Comparison of ENCODE assay signal across 8 mouse cellular contexts in genomic region chr3:79813814-79814490, GRCm38 (mm10). TPM values are rescaled to one million over a fixed set of nuclear protein-coding genes. Genes with fewer than 3 reads are reported as not detected.
DNase-seq lines count a peak whose midpoint lies in the region; ATAC-seq and TF ChIP-seq lines count a peak whose summit lies in the region.

No protein-coding gene starts in this region.

- H3K4me3 ChIP-seq in embryonic facial prominence, embryonic 10.5 days = no peak overlapping the region
- H3K4me3 ChIP-seq in heart, embryonic 10.5 days = no peak overlapping the region
- no peak overlapping the region for H3K4me3 ChIP-seq in kidney, postnatal 0 days (replicated peaks; ENCODE audit: low read depth, low read length)
- H3K4me3 ChIP-seq in liver, embryonic 11.5 days (ENCODE audit: low read depth, low read length) = no peak overlapping the region
- no peak overlapping the region for H3K4me3 ChIP-seq in neural tube, embryonic 12.5 days

- H3K9me3 ChIP-seq in embryonic facial prominence, embryonic 10.5 days = no peaks in the 10 kb centered on the region
- H3K9me3 ChIP-seq in heart, embryonic 10.5 days = no peaks in the 10 kb centered on the region
- H3K9me3 ChIP-seq in kidney, postnatal 0 days (replicated peaks; ENCODE audit: low read length) = no peaks in the 10 kb centered on the region
- H3K9me3 ChIP-seq in liver, embryonic 11.5 days (ENCODE audit: control insufficient read depth, low read length) = no peaks in the 10 kb centered on the region
- H3K9me3 ChIP-seq in neural tube, embryonic 12.5 days = no peaks in the 10 kb centered on the region

- WGBS in embryonic facial prominence, embryonic 10.5 days = 34% methylated on average over 19 of the region's 19 CpGs
- WGBS in heart, embryonic 10.5 days = 30% methylated on average over 19 of the region's 19 CpGs
- 33% methylated on average over 19 of the region's 19 CpGs for WGBS in kidney, postnatal 0 days
- WGBS in liver, embryonic 11.5 days = 33% methylated on average over 19 of the region's 19 CpGs
- WGBS in neural tube, embryonic 12.5 days = 32% methylated on average over 19 of the region's 19 CpGs

- peak; percentile 26; the same call in 1 of the 2 replicates for ATAC-seq in kidney, postnatal 0 days (replicated peaks; ENCODE audit: low FRiP score, low read depth)
- peak; percentile 70 for ATAC-seq in liver, embryonic 11.5 days (replicated peaks; ENCODE audit: low FRiP score)
- ATAC-seq in neural tube, embryonic 12.5 days (ENCODE audit: low FRiP score, low read depth) = peak; percentile 59

- no peaks in the 10 kb centered on the region for H3K27me3 ChIP-seq in embryonic facial prominence, embryonic 10.5 days (replicated peaks; ENCODE audit: low read depth, poor library complexity, severe bottlenecking)
- H3K27me3 ChIP-seq in heart, embryonic 10.5 days (ENCODE audit: insufficient read depth, poor library complexity, severe bottlenecking) = no peaks in the 10 kb centered on the region
- H3K27me3 ChIP-seq in kidney, postnatal 0 days (ENCODE audit: insufficient read depth, low read length) = no peaks in the 10 kb centered on the region
- H3K27me3 ChIP-seq in liver, embryonic 11.5 days (replicated peaks; ENCODE audit: control insufficient read depth, insufficient read depth, low read length) = no peaks in the 10 kb centered on the region
- H3K27me3 ChIP-seq in neural tube, embryonic 12.5 days (replicated peaks) = no peaks in the 10 kb centered on the region

- DNase-seq in A20 (ENCODE audit: low read depth, low spot score) = peak; percentile 71
- DNase-seq in adrenal gland, postnatal 14 days = peak; percentile 79
- DNase-seq in embryonic facial prominence, embryonic 10.5 days (ENCODE audit: low spot score) = peak; percentile 77
- DNase-seq in heart, embryonic 10.5 days (ENCODE audit: low spot score) = peak; percentile 80
- DNase-seq in kidney, postnatal 0 days (ENCODE audit: low spot score) = peak; percentile 79
- DNase-seq in liver, embryonic 11.5 days (ENCODE audit: low spot score) = peak; percentile 71
- peak; percentile 84 for DNase-seq in testis, postnatal 10 days (ENCODE audit: low spot score)

- H3K27ac ChIP-seq in embryonic facial prominence, embryonic 10.5 days (replicated peaks) = no peak overlapping the region
- no peak overlapping the region for H3K27ac ChIP-seq in heart, embryonic 10.5 days
- H3K27ac ChIP-seq in kidney, postnatal 0 days = no peak overlapping the region
- H3K27ac ChIP-seq in liver, embryonic 11.5 days (ENCODE audit: low read depth, low read length) = no peak overlapping the region
- H3K27ac ChIP-seq in neural tube, embryonic 12.5 days = no peak overlapping the region

- H3K9ac ChIP-seq in kidney, postnatal 0 days (ENCODE audit: low read depth, low read length) = no peak overlapping the region
- no peak overlapping the region for H3K9ac ChIP-seq in liver, embryonic 11.5 days (ENCODE audit: low read depth, low read length)
- H3K9ac ChIP-seq in neural tube, embryonic 12.5 days = no peak overlapping the region

- peak; percentile 90 for TF ChIP-seq CTCF in kidney, postnatal 0 days (IDR thresholded peaks at IDR 0.05; ENCODE audit: low read depth)

- no peaks in the 10 kb centered on the region for H3K36me3 ChIP-seq in embryonic facial prominence, embryonic 10.5 days (replicated peaks)
- peaks cover 10% of the 10 kb centered on the region for H3K36me3 ChIP-seq in heart, embryonic 10.5 days
- H3K36me3 ChIP-seq in kidney, postnatal 0 days (ENCODE audit: insufficient read depth, low read length) = no peaks in the 10 kb centered on the region
- H3K36me3 ChIP-seq in liver, embryonic 11.5 days (ENCODE audit: control insufficient read depth, insufficient read depth, low read length) = no peaks in the 10 kb centered on the region
- no peaks in the 10 kb centered on the region for H3K36me3 ChIP-seq in neural tube, embryonic 12.5 days

- no peak overlapping the region for H3K4me2 ChIP-seq in kidney, postnatal 0 days (ENCODE audit: low read length)
- H3K4me2 ChIP-seq in liver, embryonic 11.5 days = no peak overlapping the region
- no peak overlapping the region; the same call in 1 of the 2 replicates for H3K4me2 ChIP-seq in neural tube, embryonic 12.5 days (replicated peaks)

- H3K4me1 ChIP-seq in embryonic facial prominence, embryonic 10.5 days = no peaks in the 10 kb centered on the region
- H3K4me1 ChIP-seq in heart, embryonic 10.5 days = no peaks in the 10 kb centered on the region; the same call in 1 of the 2 replicates
- no peaks in the 10 kb centered on the region for H3K4me1 ChIP-seq in kidney, postnatal 0 days (replicated peaks; ENCODE audit: insufficient read depth, low read length)
- 0 out of 2 replicates have a peak, but pooled peaks cover 2% of the 10 kb centered on the region for H3K4me1 ChIP-seq in liver, embryonic 11.5 days (replicated peaks; ENCODE audit: control insufficient read depth, insufficient read depth, low read length)
- no peaks in the 10 kb centered on the region; the same call in 1 of the 2 replicates for H3K4me1 ChIP-seq in neural tube, embryonic 12.5 days

RNA-seq across cellular contexts. Expression of gene Tmem144, which starts 38.6 kb away (rescaled TPM):
- 8.6 and 11.0 TPM in 2 replicates for total RNA-seq in adrenal gland, postnatal 14 days (2021)
- polyA plus RNA-seq in embryonic facial prominence, embryonic 10.5 days (2016; fragmentation: Nextera tagmentation; extraction: Ambion mirVana) = 3.7 and 3.9 TPM in 2 replicates
- 7.9 and 11.4 TPM in 2 replicates for polyA plus RNA-seq in heart, embryonic 10.5 days (2016; fragmentation: Nextera tagmentation; extraction: Ambion mirVana)
- 9.1 and 10.5 TPM in 2 replicates for polyA plus RNA-seq in kidney, postnatal 0 days (2015; fragmentation: Nextera tagmentation; extraction: Ambion mirVana)
- 3.3 and 4.9 TPM in 2 replicates for polyA plus RNA-seq in liver, embryonic 11.5 days (2014; fragmentation: Nextera tagmentation; extraction: Ambion mirVana)
- 2.2 and 2.4 TPM in 2 replicates for polyA plus RNA-seq in neural tube, embryonic 12.5 days (2016; fragmentation: Nextera tagmentation; extraction: Ambion mirVana)
